Mouse (Mus musculus) neural tube, embryonic 11.5 days (tissue): ENCODE data around the gene Trim61. TPM values are rescaled to one million over a fixed set of nuclear protein-coding genes. Genes with fewer than 3 reads are reported as not detected.

Source experiments
- ATAC-seq: fragments of 200-750 bp; cut with Nextera tagmentation; 2 replicates; pipeline ENCODE4 v1.8.0; 2017; ENCODE audit warnings: moderate number of reproducible peaks, mild to moderate bottlenecking, moderate TSS enrichment, moderate library complexity; ENCODE audit not compliant: insufficient read depth, low FRiP score, low TSS enrichment
- DNase-seq: peaks from one replicate; pipeline ENCODE4 v3.0.0-alpha.2; 2015; ENCODE audit warnings: low spot score
- H3K27ac ChIP-seq: fragments of 300-500 bp; sonication (generic); 2 replicates; pipeline ENCODE4 v1.5.1; 2014; ENCODE audit warnings: low read depth, mild to moderate bottlenecking, low read length
- H3K27me3 ChIP-seq: fragments of 300-500 bp; sonication (generic); 2 replicates; pipeline ENCODE4 v1.6.1; 2014; ENCODE audit warnings: mild to moderate bottlenecking, low read length, mixed read lengths; ENCODE audit not compliant: control insufficient read depth, insufficient read depth
- H3K36me3 ChIP-seq: fragments of 300-500 bp; sonication (generic); 2 replicates; pipeline ENCODE4 v1.6.1; 2014; ENCODE audit warnings: mild to moderate bottlenecking, low read length, moderate library complexity, mixed read lengths; ENCODE audit not compliant: control insufficient read depth, insufficient read depth
- H3K4me1 ChIP-seq: fragments of 300-500 bp; sonication (generic); 2 replicates; pipeline ENCODE4 v1.6.1; 2014; ENCODE audit warnings: low read length, mixed read lengths; ENCODE audit not compliant: control insufficient read depth, insufficient read depth
- H3K4me2 ChIP-seq: fragments of 300-500 bp; sonication (generic); 2 replicates; pipeline ENCODE4 v1.6.1; 2014; ENCODE audit warnings: low read depth, mild to moderate bottlenecking, moderate library complexity
- H3K4me3 ChIP-seq: fragments of 300-500 bp; sonication (generic); 2 replicates; pipeline ENCODE4 v1.5.1; 2014; ENCODE audit warnings: low read depth, low read length
- H3K9ac ChIP-seq: fragments of 300-500 bp; sonication (generic); 2 replicates; pipeline ENCODE4 v1.6.1; 2014; ENCODE audit warnings: mild to moderate bottlenecking, low read length
- H3K9me3 ChIP-seq: fragments of 300-500 bp; sonication (generic); 2 replicates; pipeline ENCODE4 v1.6.1; 2016; ENCODE audit warnings: low read length; ENCODE audit not compliant: control insufficient read depth
- WGBS: fragments of 180-500 bp; shearing (Covaris S2); extraction: QIAGEN DNeasy Blood & Tissue Kit; methylation state at CpG from one replicate; pipeline ENCODE4 v1.1.7; 2014; 5-methylcytosine and 5-hydroxymethylcytosine counted together
- polyA plus RNA-seq: library from polyadenylated mRNA; unstranded; fragments of >200 nt; fragmentation: Nextera tagmentation; extraction: Ambion mirVana; gene quantifications from 2 replicates; pipeline ENCODE4 v1.2.1, GENCODE M21; 2014

Trim61 gene
- polyA plus RNA-seq = 0.15 TPM in 1 of 2 replicates, not detected in the other

- Histone ChIP-seq H3K27me3 (no peaks in the 10 kb centered on the region), H3K4me3 (no peak within 1 kb of the TSS), H3K9ac (no peak within 1 kb of the TSS), H3K4me1 (no peaks in the 10 kb centered on the region), H3K27ac (no peak within 1 kb of the TSS), H3K9me3 (no peaks in the 10 kb centered on the region), H3K4me2 (no peak within 1 kb of the TSS), H3K36me3 (no peaks in the 10 kb centered on the region)
- ATAC-seq = no peak
- no peak for DNase-seq
- 88% methylated on average over 8 of the region's 8 CpGs for WGBS
Measured at GRCm38 (mm10) chr8:65018423-65018822, at the start of gene Trim61, which contains the start of gene Trim60. Trim61 (minus strand) TSS chr8:65018523. Trim60 (minus strand) TSS chr8:65018584.

- Histone ChIP-seq H3K27ac (no peak overlapping the region), H3K4me3 (no peak overlapping the region), H3K36me3 (no peaks in the 10 kb centered on the region), H3K27me3 (no peaks in the 10 kb centered on the region), H3K4me1 (no peaks in the 10 kb centered on the region), H3K4me2 (no peak overlapping the region), H3K9me3 (no peaks in the 10 kb centered on the region), H3K9ac (no peak overlapping the region)
- ATAC-seq (peak; percentile 66), DNase-seq (peak; percentile 35)
- WGBS = 27% methylated on average over 10 of the region's 10 CpGs
Measured at GRCm38 (mm10) chr8:65067694-65068472, 49.6 kb upstream of the Trim61 start.

GRCm38 (mm10) chr8:65067031-65067430 lies 48.7 kb upstream of the Trim61 start:
- no peaks in the 10 kb centered on the region for H3K27me3 ChIP-seq
- no peaks in the 10 kb centered on the region for H3K4me1 ChIP-seq
- no peak overlapping the region for H3K4me3 ChIP-seq
- ATAC-seq (no peak), DNase-seq (no peak)
- H3K27ac ChIP-seq = no peak overlapping the region
- H3K4me2 ChIP-seq = no peak overlapping the region
- H3K36me3 ChIP-seq = no peaks in the 10 kb centered on the region
- H3K9ac ChIP-seq = no peak overlapping the region
- no peaks in the 10 kb centered on the region for H3K9me3 ChIP-seq
- 92% methylated on average over 4 of the region's 4 CpGs for WGBS

- H3K9me3 ChIP-seq = no peaks in the 10 kb centered on the region
- 95% methylated on average over 3 of the region's 3 CpGs for WGBS
- DNase-seq = no peak
- no peak for ATAC-seq
- no peaks in the 10 kb centered on the region for H3K36me3 ChIP-seq
- no peaks in the 10 kb centered on the region for H3K4me1 ChIP-seq
- no peak overlapping the region for H3K27ac ChIP-seq
- H3K4me2 ChIP-seq = no peak overlapping the region
- H3K27me3 ChIP-seq = no peaks in the 10 kb centered on the region
- H3K9ac ChIP-seq = no peak overlapping the region
- no peak overlapping the region for H3K4me3 ChIP-seq
Measured at GRCm38 (mm10) chr8:65065622-65066021, 47.3 kb upstream of the Trim61 start.

GRCm38 (mm10) chr8:65064071-65064470 lies 45.7 kb upstream of the Trim61 start:
- 44% methylated on average over 2 of the region's 2 CpGs for WGBS
- Histone ChIP-seq H3K27ac (no peak overlapping the region), H3K9me3 (no peaks in the 10 kb centered on the region), H3K4me3 (no peak overlapping the region), H3K4me1 (no peaks in the 10 kb centered on the region), H3K36me3 (no peaks in the 10 kb centered on the region), H3K4me2 (no peak overlapping the region), H3K9ac (no peak overlapping the region), H3K27me3 (no peaks in the 10 kb centered on the region)
- DNase-seq = no peak
- ATAC-seq = no peak

- DNase-seq = no peak
- 64% methylated on average over 4 of the region's 4 CpGs for WGBS
Measured at GRCm38 (mm10) chr8:65062195-65062594, 43.9 kb upstream of the Trim61 start.

GRCm38 (mm10) chr8:65056722-65057121 lies 38.4 kb upstream of the Trim61 start:
- DNase-seq (no peak), ATAC-seq (no peak)
- WGBS = 91% methylated on average over 4 of the region's 4 CpGs
- Histone ChIP-seq H3K4me1 (no peaks in the 10 kb centered on the region), H3K4me2 (no peak overlapping the region), H3K9me3 (no peaks in the 10 kb centered on the region), H3K4me3 (no peak overlapping the region), H3K36me3 (no peaks in the 10 kb centered on the region), H3K27ac (no peak overlapping the region), H3K9ac (no peak overlapping the region), H3K27me3 (no peaks in the 10 kb centered on the region)

More at GRCm38 (mm10) chr8:65062195-65062594, 43.9 kb upstream of the Trim61 start:
- H3K4me3 ChIP-seq = no peak overlapping the region
- no peak overlapping the region for H3K9ac ChIP-seq
- no peaks in the 10 kb centered on the region for H3K27me3 ChIP-seq
- H3K4me2 ChIP-seq = no peak overlapping the region
- no peaks in the 10 kb centered on the region for H3K4me1 ChIP-seq
- H3K9me3 ChIP-seq = no peaks in the 10 kb centered on the region
- H3K36me3 ChIP-seq = no peaks in the 10 kb centered on the region
- ATAC-seq = no peak
- no peak overlapping the region for H3K27ac ChIP-seq

- no peak overlapping the region for H3K27ac ChIP-seq
Measured at GRCm38 (mm10) chr8:65053968-65054367, 35.6 kb upstream of the Trim61 start.

GRCm38 (mm10) chr8:65053554-65053953 lies 35.2 kb upstream of the Trim61 start:
- H3K27me3 ChIP-seq = no peaks in the 10 kb centered on the region
- H3K4me2 ChIP-seq = no peak overlapping the region
- H3K4me1 ChIP-seq = no peaks in the 10 kb centered on the region
- no peak overlapping the region for H3K4me3 ChIP-seq
- H3K9ac ChIP-seq = no peak overlapping the region
- H3K36me3 ChIP-seq = no peaks in the 10 kb centered on the region
- no peak overlapping the region for H3K27ac ChIP-seq
- ATAC-seq (no peak), DNase-seq (no peak)
- no peaks in the 10 kb centered on the region for H3K9me3 ChIP-seq
- WGBS = 48% methylated on average over 3 of the region's 3 CpGs

More at GRCm38 (mm10) chr8:65053968-65054367, 35.6 kb upstream of the Trim61 start:
- no peak for ATAC-seq
- no peak for DNase-seq
- no peaks in the 10 kb centered on the region for H3K27me3 ChIP-seq
- WGBS = 43% methylated on average over 5 of the region's 5 CpGs
- no peaks in the 10 kb centered on the region for H3K36me3 ChIP-seq
- no peak overlapping the region for H3K4me2 ChIP-seq
- no peak overlapping the region for H3K4me3 ChIP-seq
- H3K4me1 ChIP-seq = no peaks in the 10 kb centered on the region
- H3K9ac ChIP-seq = no peak overlapping the region
- no peaks in the 10 kb centered on the region for H3K9me3 ChIP-seq
